Mouse (Mus musculus): ENCODE results near the gene Lsm3.
A peak's percentile ranks its signal among the peaks of the same experiment; 100 is the strongest.

Gene Lsm3

DNA sequence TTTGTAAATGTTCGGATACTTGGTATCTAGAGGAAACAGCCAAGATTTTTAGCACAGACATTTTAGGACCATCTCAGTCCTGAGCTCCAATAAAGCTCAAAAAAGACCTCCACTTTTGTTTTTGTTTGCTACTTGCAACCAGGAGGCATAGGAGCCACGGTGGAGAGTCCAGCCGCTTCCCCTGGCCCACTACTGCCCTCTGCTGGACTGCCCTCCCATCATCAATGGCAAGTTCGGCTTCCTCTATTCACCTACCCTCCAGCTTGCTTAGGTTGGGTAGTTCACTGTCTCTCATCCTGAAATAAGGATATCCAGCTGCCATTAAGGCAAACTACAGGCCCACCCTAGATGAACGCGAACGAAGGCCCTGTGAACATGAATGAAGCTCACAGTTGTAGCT lies 6.4 kb upstream of the Lsm3 start:
- peak in 1 of 2 experiments; percentile 41 for DNase-seq (ENCODE audit: low spot score in 2 of 2)

DNA sequence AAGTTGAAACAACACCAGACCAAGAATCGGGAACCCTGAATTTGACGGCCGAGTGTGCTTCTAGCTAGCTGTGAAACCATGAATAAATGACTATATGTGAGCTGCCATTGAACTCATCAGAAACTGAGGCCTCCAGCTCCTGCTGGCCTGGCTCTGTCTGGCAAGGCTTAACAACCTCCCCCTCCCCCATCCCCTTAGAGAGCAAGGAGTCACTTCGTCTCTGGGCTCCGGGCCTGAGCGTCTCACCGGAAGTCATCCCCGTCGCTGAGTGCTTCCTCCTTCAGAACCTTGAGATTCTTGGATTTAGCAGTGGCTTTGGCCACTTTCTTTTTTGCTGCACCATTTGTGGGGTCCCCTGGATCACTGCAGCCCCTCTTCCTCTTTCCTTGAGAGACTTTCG lies 5.5 kb upstream of the Lsm3 start:
- DNase-seq (ENCODE audit: low spot score in 2 of 2), result no peak

DNA sequence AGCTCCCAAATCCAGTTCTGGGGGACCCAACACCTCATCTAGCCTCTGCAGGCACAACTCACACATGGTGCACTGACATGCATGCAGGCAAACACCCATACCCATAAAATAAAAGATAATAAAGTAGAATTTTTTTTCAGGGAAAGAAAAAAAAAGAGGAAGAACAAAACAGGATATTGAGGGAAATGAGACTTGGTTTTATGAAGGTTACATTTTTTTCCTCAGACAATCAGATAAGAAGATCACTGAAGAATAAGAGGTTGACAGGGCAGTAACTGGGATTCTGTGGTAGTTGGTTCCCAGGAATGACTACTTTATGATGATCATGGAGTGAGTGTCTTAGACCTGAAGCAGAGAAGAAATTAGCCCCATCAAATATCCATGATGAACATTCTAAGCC lies 1.6 kb upstream of the Lsm3 start:
- no peak for DNase-seq (ENCODE audit: low spot score in 2 of 2)

DNA sequence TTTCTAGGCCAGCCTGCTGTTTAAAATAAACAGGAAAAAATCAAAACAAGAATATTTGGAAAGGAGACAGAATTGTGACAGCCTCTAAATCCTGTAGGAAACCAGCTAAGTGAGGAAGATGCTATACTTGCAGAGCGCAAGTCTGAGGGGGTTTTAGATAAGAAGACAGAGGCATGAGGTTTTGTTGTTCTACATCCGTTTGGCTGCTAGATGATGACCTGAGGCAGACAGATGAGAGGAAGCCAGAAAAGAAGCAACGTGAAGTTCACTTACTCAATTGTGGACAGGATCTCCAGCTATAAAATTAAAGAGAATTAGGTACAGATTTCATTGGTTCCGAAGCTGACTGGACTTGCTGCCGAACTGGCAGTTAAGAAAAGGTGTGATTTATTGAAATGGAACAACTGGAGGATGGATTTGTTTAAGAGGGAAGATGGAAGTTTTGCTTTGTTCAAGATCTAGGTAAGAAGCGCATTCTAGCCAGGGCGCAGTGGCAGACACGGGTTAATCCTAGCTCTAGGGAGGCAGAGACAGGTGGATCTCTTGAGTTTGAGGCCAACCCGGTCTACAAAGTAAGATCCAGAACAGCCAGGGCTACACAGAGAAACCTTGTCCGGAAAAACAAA lies 878 bp upstream of the Lsm3 start:
- DNase-seq (ENCODE audit: low spot score in 2 of 2), result no peak

DNA sequence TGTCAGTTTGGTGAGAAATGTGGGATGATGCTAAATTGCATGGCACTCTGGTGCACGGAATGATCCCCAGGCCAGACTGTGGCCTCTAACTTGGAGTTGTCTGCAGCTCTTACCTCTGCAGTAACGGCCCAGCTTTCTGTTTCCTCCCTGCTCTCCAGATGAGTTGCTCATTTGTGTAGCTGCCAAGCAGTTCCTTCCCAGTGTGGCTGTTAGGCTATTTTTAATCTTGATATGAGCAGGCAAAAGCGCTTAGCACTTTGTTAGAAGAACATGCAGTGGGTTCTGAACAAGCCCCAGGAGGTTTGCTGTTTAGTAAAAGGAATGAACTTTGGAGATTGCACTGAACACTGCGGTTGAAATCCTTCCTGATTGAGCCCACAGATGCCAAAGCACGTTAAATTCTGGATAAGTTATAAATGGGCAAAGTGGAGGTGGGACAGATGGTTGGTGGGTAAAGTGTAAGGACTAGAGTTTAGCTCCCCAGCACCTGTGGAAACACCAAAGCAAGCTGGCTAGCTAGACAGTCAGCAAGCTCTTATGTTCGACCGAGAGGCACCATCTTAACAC lies 2.8 kb downstream of the Lsm3 start:
- no peak for DNase-seq (ENCODE audit: low spot score in 2 of 2)

DNA sequence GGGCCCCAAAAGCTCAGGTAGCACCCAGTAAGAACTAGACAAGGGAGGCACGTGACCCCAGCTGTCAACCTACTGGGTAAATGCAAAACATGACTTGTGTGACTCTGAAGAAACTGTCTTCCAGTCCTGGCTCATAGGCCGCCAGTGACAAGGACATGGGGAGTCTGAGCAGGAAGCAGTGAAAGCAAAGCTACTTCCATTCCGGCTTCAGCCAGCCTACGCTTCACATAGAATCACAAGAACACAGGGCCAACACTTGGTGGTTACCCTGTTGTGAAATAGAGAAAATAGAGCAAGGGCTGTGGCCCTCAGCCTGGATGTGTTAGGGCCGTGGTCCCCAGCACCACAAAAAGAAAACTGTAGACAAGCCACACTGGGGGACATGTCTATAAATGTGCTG lies 7.1 kb downstream of the Lsm3 start:
- no peak for DNase-seq (ENCODE audit: low spot score in 2 of 2)

DNA sequence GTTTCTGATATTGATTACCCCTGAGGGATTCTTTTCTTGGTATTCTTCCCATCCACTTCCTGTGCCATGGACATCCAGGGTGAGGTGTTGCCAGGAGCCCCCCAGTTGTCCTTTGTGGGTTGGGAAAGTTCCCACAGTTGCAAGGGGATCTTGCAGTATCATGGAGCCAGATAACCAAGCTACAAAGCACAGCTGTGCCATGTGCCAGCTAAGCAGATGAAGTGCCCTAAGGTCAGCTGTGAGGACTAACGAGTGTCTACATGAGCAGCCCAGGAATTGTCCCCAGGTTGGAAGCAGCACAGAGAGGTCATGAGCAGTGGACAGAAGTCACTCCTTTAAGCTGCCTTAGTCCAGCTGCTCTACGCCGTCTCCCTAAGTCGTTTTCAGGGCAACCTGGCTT lies 9.8 kb downstream of the Lsm3 start:
- DNase-seq (ENCODE audit: low spot score in 2 of 2), result no peak

DNA sequence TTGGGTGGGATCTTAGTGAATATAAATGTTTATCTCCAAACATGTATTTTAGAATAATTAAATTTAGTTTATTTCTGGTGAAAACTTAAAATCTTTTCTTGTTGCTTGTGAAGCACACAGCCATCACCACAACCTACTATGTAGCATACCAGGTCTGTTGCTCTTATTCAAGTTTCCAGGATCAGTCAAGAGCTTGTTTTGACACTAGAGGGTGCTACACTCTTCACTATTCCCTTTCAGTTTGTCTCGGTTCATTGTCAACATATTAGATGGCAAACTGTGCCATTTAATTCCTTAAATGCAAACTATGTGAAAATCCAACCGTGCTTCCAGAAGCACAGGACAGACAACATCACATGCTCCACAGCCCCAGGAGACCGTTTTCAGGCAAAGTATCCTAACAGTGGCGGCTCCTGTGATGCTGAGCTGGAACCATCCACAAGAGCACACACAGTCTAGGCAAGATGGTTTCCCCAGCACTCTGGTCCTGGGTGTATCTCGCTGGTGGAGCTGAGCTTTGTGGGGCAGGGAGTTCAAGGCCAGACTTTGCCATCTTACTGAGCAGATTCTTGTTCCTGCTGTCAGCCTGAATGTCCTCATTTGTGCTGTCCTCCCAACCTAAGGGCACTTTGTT lies 11.6 kb downstream of the Lsm3 start:
- DNase-seq (ENCODE audit: low spot score in 2 of 2), result no peak

DNA sequence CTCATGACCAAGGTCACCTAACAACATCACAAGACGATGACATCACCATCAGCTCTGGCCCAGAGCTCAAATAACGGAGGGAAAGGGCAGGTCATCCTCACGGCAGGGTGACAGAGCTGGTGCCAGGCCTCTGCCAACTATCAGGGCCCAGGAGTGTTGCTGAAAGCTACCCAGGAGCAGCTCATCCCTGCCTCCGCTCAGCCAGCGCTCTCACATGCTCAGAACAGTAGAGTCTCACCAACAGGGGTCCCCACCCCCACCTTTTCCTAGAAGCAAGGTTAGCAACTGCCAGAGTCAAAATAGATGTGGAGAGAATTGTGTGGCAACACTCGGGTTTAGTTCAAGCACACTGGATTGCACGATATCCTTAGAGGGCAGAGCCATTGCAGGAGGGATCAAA lies 12.5 kb downstream of the Lsm3 start:
- DNase-seq (ENCODE audit: low spot score in 2 of 2), result no peak

DNA sequence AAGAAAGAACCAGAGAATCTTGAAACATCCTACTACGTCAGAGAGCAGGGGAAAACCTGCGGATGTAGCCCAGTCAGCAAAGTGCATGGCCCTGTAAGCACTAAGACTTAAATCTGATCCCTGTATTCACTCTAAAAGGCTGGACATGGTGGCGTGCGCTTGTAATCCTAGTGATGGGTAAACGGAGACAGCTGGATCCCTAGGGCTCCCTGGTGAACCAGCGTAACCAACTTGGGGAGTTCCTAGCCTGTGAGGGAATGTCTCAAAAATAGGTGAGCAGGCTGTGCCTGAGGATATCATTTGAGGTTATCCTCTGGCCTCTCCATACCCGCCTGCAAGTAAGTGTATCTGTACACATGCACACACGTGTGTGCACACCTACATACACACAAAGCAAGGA lies 14.9 kb downstream of the Lsm3 start:
- DNase-seq (ENCODE audit: low spot score in 2 of 2), result no peak

DNA sequence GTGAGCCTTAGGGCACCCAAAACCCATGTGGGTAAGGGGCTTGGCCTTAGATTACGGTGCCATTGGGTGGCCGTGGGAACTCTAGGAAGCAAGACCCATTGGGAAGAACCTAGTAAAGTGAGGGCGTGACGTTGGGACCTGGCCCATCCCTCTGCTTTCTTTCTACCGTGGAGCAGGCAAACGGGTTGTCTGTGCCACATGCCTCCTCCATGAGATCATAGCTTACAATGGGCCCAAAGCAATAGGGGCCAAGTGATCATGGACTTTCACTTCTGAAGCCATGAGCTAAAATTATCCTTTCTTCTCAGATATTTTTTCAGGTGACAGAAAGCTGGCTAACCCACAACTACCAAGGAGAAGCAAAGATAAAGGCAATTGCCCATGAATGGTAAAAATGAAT lies 15.5 kb downstream of the Lsm3 start:
- DNase-seq (ENCODE audit: low spot score in 2 of 2), result no peak

DNA sequence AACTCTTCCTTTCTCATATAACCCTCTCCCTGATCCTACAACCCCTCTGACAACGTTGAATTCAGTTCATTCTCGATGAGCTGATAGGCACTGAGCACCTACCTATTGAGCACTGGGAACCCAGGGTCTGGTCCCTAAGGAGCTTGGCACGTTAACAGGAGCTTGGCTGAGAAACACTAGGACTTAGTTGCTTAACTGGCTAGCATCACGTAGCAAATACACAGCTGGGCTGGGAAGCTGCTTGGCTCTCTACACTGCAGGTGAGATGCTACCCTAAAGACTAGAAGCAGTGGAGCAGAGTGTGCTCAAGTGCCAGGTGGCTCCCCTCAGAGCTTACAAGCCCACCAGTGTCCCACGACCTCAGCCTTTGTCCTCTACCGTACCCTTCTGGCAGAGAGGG lies 16.9 kb downstream of the Lsm3 start:
- no peak for DNase-seq (ENCODE audit: low spot score in 2 of 2)

DNA sequence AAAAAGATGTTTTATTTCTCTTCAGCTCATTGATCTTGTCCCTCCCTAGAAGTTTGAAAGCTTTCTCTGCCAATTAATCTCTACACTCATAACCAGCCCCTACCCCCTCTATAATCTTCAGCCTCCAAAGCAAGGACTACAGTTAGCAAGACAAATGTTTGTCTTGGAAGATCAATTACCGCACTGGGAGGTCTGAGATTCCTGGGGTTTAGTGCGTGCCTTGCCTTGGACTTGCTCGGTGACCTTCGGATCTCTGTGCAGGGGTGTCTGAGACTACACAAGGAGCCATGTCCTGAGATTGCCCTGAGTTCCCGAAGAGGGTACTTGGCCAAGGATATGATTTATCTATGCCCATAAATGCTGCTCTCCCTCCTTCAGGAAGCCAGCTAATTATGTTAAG lies 17.6 kb downstream of the Lsm3 start:
- DNase-seq (ENCODE audit: low spot score in 2 of 2), result no peak

DNA sequence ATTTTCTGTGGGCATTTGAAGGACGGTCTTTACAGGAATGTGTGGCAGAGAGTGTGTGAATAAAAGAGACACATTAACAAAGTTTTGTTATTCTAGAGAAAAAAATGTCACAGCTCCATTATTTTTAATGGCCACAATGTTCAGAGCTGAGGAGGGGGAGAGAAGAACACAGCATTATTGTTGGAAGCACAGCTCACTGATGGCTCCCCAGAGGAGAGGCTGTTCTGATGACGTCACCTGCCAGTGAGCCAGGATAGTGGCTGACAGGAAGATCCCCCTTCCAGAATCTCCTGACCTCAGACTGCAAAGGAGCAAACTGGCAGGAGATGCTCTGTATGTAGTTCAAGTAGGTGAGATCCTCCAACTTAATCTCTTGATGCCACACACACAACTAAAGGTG lies 18.0 kb downstream of the Lsm3 start:
- no peak for DNase-seq (ENCODE audit: low spot score in 2 of 2)

DNA sequence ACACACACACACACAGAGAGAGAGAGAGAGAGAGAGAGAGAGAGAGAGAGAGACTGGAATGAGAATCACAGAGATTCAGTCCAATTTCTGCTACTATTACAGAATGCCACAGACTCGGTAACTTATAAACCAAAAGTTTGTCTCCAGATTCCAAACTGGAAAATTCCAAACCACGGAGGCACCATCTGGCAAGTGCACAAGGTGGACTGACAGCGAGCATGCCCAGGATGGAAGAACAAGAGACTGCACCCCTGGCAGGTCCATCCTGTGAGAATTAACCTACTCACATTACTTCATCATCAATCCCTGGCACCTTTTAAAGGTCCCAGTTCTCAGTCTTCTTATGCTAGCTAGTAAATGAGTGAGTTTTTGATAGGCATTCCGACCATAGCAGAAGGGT lies 18.5 kb downstream of the Lsm3 start:
- no peak for DNase-seq (ENCODE audit: low spot score in 2 of 2)

DNA sequence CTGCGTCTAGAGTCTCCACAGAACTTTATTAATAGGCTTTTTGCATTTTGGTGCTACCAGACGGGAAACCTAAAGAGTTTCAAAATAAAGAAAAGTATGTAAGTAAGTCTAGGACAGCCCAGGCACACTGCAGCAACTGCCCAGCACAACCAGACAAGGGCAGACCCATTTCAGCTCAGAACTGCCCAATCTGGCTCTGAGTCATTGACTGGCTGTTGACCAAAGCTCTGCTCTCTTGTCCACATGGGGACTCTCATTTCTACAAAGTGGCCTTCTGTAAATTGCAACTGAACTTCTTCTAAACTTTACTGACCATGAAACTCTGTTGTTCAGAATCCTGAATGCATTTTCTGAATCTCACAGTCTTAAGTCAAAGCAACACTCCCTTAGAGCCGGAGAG lies 19.5 kb downstream of the Lsm3 start:
- no peak for DNase-seq (ENCODE audit: low spot score in 2 of 2)

DNA sequence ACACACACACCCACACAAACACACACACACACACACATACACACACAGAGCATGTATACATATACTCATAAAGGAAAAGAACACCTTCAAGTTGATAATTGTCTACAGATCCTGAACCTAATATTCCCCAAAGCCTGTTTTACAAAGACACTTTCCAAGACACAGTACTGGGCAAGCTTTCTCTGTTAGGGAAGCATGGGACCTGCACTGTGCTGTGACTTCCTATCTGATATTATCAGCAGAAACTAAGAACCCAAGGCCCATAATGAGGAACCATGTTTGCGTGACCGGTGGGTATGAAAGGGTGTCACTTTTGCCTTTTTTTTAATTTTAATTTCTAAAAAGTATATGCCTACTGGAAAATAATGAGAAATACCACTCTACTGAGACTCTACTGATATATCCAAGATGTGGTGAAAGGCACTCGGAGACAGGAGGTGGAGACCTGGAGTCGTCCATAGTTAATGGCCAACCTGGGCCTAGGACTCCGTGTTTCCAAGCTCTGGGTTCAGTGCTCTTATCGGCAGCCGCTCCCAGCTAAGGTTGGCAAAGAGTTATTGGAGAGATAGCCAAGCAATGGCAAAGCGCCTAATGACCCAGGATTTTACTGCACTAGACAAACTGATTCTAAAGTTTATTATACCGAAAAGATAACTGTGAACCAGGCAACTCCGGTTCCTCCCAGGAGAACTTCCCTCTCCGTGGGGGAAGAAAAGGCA lies 20.5 kb downstream of the Lsm3 start:
- no peak for DNase-seq (ENCODE audit: low spot score in 2 of 2)

DNA sequence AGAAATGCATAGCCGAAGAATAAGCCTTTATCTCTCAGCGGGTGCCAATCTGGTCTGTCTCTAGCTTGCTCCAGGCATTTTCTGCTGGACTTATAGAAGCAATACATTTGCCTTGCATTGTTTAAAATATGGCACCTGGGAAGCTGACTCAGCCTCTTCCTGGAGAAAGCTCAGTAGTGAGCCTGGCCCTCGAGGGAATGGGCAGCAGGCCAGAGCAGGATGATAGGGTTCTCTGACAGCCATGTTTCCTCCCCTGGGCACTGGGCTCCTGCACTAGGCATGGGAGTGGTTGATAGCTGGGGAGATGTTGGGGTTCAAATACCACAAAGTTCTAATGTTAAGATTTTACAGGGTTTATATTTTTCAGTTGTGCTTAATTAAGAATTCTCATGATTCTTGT lies 25.5 kb downstream of the Lsm3 start:
- no peak for DNase-seq (ENCODE audit: low spot score in 2 of 2)

DNA sequence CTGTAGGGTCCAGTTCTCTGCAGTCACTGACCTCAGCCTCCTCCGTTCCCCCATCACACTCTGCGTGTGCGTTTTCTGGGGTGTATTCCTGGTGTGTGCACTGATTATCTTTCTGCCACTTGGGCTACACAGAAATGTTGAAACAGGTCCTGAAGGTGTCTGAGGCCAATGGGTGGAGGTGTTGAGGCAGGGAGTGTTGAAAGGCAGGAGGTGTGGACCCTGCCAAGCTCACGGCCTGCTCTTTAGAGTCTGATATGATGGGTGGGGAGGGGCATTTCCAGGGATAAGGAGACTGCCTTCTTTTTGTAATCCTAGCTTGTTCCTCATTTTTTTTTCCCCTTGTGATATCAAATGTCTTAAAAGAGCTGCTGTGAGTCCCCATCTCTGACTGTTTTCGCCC lies 27.3 kb downstream of the Lsm3 start:
- no peak for DNase-seq (ENCODE audit: low spot score in 2 of 2)

DNA sequence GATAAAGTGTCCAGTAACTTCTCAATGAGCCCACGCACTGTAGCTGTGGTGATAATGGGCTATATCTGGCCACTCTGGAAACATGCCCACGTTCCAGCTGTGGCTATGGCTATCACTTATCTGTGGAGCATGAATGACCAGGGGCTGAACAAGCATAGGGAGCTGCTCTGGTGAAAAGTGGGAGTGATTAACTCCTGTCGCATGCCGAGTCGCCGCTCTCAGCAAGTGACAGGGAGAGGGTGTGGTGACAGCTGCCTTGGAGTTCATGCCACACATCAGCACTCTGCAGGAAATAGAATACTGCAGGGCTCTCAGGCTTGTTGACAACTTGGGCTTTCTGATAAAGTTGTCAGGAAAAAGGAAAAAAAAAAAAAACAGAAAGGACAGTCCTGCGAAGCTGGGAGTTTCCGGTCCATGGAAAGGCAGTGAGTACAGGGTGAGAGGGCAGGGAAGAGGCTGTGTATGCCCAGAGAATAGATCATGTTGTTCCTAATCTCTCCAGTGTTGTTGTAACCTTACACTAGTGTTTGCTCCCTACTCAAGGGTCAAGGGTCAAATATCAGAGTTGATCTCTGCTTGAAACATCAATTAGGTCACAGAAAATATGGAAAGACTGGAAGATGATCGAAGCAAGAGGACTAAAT lies 30.6 kb downstream of the Lsm3 start:
- no peak for DNase-seq (ENCODE audit: low spot score in 2 of 2)

DNA sequence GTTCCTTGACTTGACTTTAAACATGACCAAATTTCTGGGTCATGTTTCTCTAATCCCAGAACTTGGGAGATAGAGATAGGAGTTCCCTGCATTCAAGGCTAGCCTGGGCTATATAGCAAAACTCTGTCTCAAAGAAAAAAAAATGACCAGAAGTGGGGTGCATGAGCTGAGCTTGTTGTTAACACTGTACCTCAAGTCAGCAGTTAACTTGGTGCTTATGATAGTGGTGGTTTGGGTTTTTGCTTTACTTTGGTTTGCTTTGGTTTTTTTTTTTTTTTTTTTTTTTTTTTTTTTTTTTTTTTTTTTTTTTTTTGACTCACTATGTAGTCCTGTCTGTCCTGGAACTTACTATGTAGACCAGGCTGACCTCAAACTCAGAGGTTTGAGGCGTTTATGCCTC lies 31.6 kb downstream of the Lsm3 start:
- no peak for DNase-seq (ENCODE audit: low spot score in 2 of 2)

DNA sequence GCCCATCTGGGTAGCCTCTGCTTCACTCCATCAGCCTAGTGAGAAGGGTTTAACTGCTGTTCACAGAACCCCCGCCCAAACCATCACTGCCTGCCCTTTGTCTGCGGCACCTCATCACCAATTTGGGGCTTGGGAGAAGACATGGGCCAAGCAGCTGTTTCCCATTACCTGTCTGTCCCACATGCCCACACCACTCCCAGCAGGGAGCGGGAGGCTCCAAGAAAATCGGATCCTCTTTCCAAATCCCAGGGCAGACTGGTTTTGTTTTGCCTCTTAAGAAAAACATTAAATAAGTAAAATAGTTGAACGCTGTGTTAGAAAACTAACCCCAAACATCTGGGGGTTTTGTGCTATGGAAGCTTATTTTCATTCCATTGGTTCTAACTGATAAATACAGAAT lies 33.9 kb downstream of the Lsm3 start:
- no peak for DNase-seq (ENCODE audit: low spot score in 2 of 2)

DNA sequence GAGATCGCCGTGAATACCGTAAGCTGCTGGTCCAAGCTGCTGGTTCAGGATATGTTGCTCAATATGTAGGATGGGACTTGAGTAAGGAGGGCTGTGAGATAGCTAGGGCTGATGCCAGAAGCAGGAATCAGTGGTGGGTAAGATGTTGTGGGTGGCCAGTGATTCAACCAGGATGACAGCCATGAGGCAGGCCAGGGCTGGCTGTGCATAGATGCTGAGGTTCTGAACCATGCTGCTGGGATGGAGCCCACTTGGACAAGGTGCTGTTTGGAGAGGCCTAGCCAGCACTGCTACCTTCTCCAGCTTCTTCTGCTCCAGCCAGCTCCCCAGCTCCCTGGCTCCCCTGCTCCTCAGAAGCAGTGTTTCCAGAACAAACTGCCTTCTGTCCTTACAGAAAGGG lies 35.9 kb downstream of the Lsm3 start:
- DNase-seq (ENCODE audit: low spot score in 2 of 2), result no peak

Measured in frontal cortex, postnatal 10 days (tissue).